Mouse (Mus musculus) forelimb bud, embryonic 11.5 days (tissue): ENCODE data around the gene Lrrc7.

Experiments used
- DNase-seq: peaks from one replicate; pipeline ENCODE4 v3.0.0-alpha.2; 2012; ENCODE audit warnings: low read depth, low spot score

The Lrrc7 gene

GRCm38 (mm10) chr3:158075004-158075403 is 487.0 kb downstream of the Lrrc7 start:
- DNase-seq, result no peak

- peak; percentile 55 for DNase-seq
These were observed 493.3 kb downstream of the Lrrc7 start for GRCm38 (mm10) chr3:158068613-158069263.

- DNase-seq, result no peak
These were observed 494.1 kb downstream of the Lrrc7 start for GRCm38 (mm10) chr3:158067916-158068315.

GRCm38 (mm10) chr3:158065256-158065655 is 496.8 kb downstream of the Lrrc7 start:
- DNase-seq, result no peak

GRCm38 (mm10) chr3:158061811-158062523 is 500.1 kb downstream of the Lrrc7 start:
- DNase-seq, result no peak

- no peak for DNase-seq
These were observed 501.3 kb downstream of the Lrrc7 start for GRCm38 (mm10) chr3:158060621-158061291.

- no peak for DNase-seq
These were observed 512.5 kb downstream of the Lrrc7 start for GRCm38 (mm10) chr3:158049508-158049907.

GRCm38 (mm10) chr3:158040755-158041154 is 521.3 kb downstream of the Lrrc7 start:
- DNase-seq, result no peak

GRCm38 (mm10) chr3:158038106-158038505 is 523.9 kb downstream of the Lrrc7 start:
- DNase-seq, result no peak

- peak; percentile 93 for DNase-seq
These were observed 525.6 kb downstream of the Lrrc7 start, which contains the start of the genes Srsf11 and Lrrc40 for GRCm38 (mm10) chr3:158036329-158036988. Srsf11 (minus strand) TSS chr3:158036639. Lrrc40 (plus strand) TSS chr3:158036662.

GRCm38 (mm10) chr3:158035866-158036265 is 526.2 kb downstream of the Lrrc7 start:
- no peak for DNase-seq
